Mouse (Mus musculus): ENCODE results near the gene Mpo. TPM values are rescaled to one million over a fixed set of nuclear protein-coding genes. Genes with fewer than 3 reads are reported as not detected.

Gene Mpo
- 0.54 to 1.1 TPM in 2 of 4 replicates, not detected in the others for total RNA-seq (2023)

GRCm38 (mm10) chr11:87793460-87793859, at the start of gene Mpo:
TSS of gene Mpo (plus strand) at chr11:87793581.

GRCm38 (mm10) chr11:87760301-87761081, 32.9 kb upstream of the Mpo start, which contains the start of gene Tspoap1:
TSS of gene Tspoap1 (plus strand) at chr11:87760541.

GRCm38 (mm10) chr11:87828239-87828900, 35.0 kb downstream of the Mpo start, which contains the start of gene Lpo:
TSS of gene Lpo (minus strand) at chr11:87828289.

GRCm38 (mm10) chr11:87852690-87853596, 59.6 kb downstream of the Mpo start, which contains the start of gene Mks1:
TSS of gene Mks1 (plus strand) at chr11:87853215.

Other genes starting within 250 kb of the Mpo start
- not detected in 4 replicates for gene Gm11492, start 226.9 kb upstream of the Mpo start, total RNA-seq (2023)
- gene Sept4, start 224.7 kb upstream of the Mpo start, total RNA-seq (2023), result 0.86 to 1.5 TPM (median 1.4 TPM) in 4 replicates
- 41.5 to 51.9 TPM (median 47.3 TPM) in 4 replicates for gene Mtmr4, start 201.4 kb upstream of the Mpo start, total RNA-seq (2023)
- gene Hsf5, start 176.4 kb upstream of the Mpo start, total RNA-seq (2023), result 0.16 to 0.45 TPM (median 0.23 TPM) in 3 of 4 replicates, not detected in the other
- 5.7 to 9.3 TPM (median 6.0 TPM) in 4 replicates for gene Rnf43, start 130.9 kb upstream of the Mpo start, total RNA-seq (2023)
- gene Supt4a, start 56.0 kb upstream of the Mpo start, total RNA-seq (2023), result 129 to 138 TPM (median 134 TPM) in 4 replicates
- 10.0 to 14.4 TPM (median 11.1 TPM) in 4 replicates for gene Tspoap1, start 33.0 kb upstream of the Mpo start, total RNA-seq (2023)
- not detected in 4 replicates for gene Lpo, start 34.7 kb downstream of the Mpo start, total RNA-seq (2023)
- gene Mks1, start 59.6 kb downstream of the Mpo start, total RNA-seq (2023), result 15.6 to 18.2 TPM (median 16.7 TPM) in 4 replicates
- gene Epx, start 82.0 kb downstream of the Mpo start, total RNA-seq (2023), result not detected in 4 replicates
- gene Olfr462, start 98.7 kb downstream of the Mpo start, total RNA-seq (2023), result not detected in 4 replicates
- gene Olfr463, start 103.8 kb downstream of the Mpo start, total RNA-seq (2023), result not detected in 4 replicates
- gene Olfr464, start 127.4 kb downstream of the Mpo start, total RNA-seq (2023), result not detected in 4 replicates
- gene Dynll2, start 194.0 kb downstream of the Mpo start, total RNA-seq (2023), result 11.3 to 13.6 TPM (median 12.1 TPM) in 4 replicates

All from B cell, adult 62 days (primary cell).